Mouse (Mus musculus): Measurements from ENCODE around the gene Pten. TPM values are rescaled to one million over a fixed set of nuclear protein-coding genes. Genes with fewer than 3 reads are reported as not detected.

The Pten gene
- polyA plus RNA-seq, 1 experiment = 60.7 TPM

GRCm38 (mm10) chr19:32720319-32720718 is 37.0 kb upstream of the Pten start:
- H3K4me1 ChIP-seq (ENCODE audit: control insufficient read depth, insufficient read depth, low read length) = no peaks in the 10 kb centered on the region
- no peak overlapping the region for H3K27ac ChIP-seq (ENCODE audit: insufficient read depth, low read length)
- TF ChIP-seq POLR2A (IDR thresholded peaks at IDR 0.05; ENCODE audit: extremely low read depth, insufficient read depth, low read length) (no peak), CTCF (IDR thresholded peaks at IDR 0.05; ENCODE audit: extremely low read depth, insufficient read depth, low read length) (no peak)
- no peak overlapping the region for H3K4me3 ChIP-seq (ENCODE audit: insufficient read depth, low read length)

- H3K4me1 ChIP-seq (ENCODE audit: control insufficient read depth, insufficient read depth, low read length) = no peaks in the 10 kb centered on the region
- TF ChIP-seq POLR2A (IDR thresholded peaks at IDR 0.05; ENCODE audit: extremely low read depth, insufficient read depth, low read length) (no peak), CTCF (IDR thresholded peaks at IDR 0.05; ENCODE audit: extremely low read depth, insufficient read depth, low read length) (no peak)
- no peak overlapping the region for H3K27ac ChIP-seq (ENCODE audit: insufficient read depth, low read length)
- H3K4me3 ChIP-seq (ENCODE audit: insufficient read depth, low read length) = no peak overlapping the region
These were observed 33.5 kb upstream of the Pten start for GRCm38 (mm10) chr19:32723817-32724216.

GRCm38 (mm10) chr19:32726451-32727325 is 30.6 kb upstream of the Pten start:
- TF ChIP-seq CTCF (IDR thresholded peaks at IDR 0.05; ENCODE audit: extremely low read depth, insufficient read depth, low read length) = no peak
- TF ChIP-seq POLR2A (IDR thresholded peaks at IDR 0.05; ENCODE audit: extremely low read depth, insufficient read depth, low read length) = no peak
- no peaks in the 10 kb centered on the region for H3K4me1 ChIP-seq (ENCODE audit: control insufficient read depth, insufficient read depth, low read length)
- no peak overlapping the region for H3K4me3 ChIP-seq (ENCODE audit: insufficient read depth, low read length)
- no peak overlapping the region for H3K27ac ChIP-seq (ENCODE audit: insufficient read depth, low read length)

- Histone ChIP-seq H3K4me3 (ENCODE audit: insufficient read depth, low read length) (no peak overlapping the region), H3K27ac (ENCODE audit: insufficient read depth, low read length) (no peak overlapping the region), H3K4me1 (ENCODE audit: control insufficient read depth, insufficient read depth, low read length) (no peaks in the 10 kb centered on the region)
- TF ChIP-seq POLR2A (IDR thresholded peaks at IDR 0.05; ENCODE audit: extremely low read depth, insufficient read depth, low read length) (no peak), CTCF (IDR thresholded peaks at IDR 0.05; ENCODE audit: extremely low read depth, insufficient read depth, low read length) (no peak)
These were observed 27.5 kb upstream of the Pten start for GRCm38 (mm10) chr19:32729785-32730184.

- TF ChIP-seq POLR2A (IDR thresholded peaks at IDR 0.05; ENCODE audit: extremely low read depth, insufficient read depth, low read length) (no peak), CTCF (IDR thresholded peaks at IDR 0.05; ENCODE audit: extremely low read depth, insufficient read depth, low read length) (no peak)
- no peak overlapping the region for H3K27ac ChIP-seq (ENCODE audit: insufficient read depth, low read length)
- H3K4me1 ChIP-seq (ENCODE audit: control insufficient read depth, insufficient read depth, low read length) = no peaks in the 10 kb centered on the region
- H3K4me3 ChIP-seq (ENCODE audit: insufficient read depth, low read length) = no peak overlapping the region
These were observed 24.4 kb upstream of the Pten start for GRCm38 (mm10) chr19:32732922-32733321.

- no peak for TF ChIP-seq CTCF (IDR thresholded peaks at IDR 0.05; ENCODE audit: extremely low read depth, insufficient read depth, low read length)
- no peak for TF ChIP-seq POLR2A (IDR thresholded peaks at IDR 0.05; ENCODE audit: extremely low read depth, insufficient read depth, low read length)
- H3K4me3 ChIP-seq (ENCODE audit: insufficient read depth, low read length) = no peak overlapping the region
- H3K4me1 ChIP-seq (ENCODE audit: control insufficient read depth, insufficient read depth, low read length) = no peaks in the 10 kb centered on the region
- H3K27ac ChIP-seq (ENCODE audit: insufficient read depth, low read length) = no peak overlapping the region
These were observed 19.5 kb upstream of the Pten start for GRCm38 (mm10) chr19:32737844-32738243.

- Histone ChIP-seq H3K27ac (ENCODE audit: insufficient read depth, low read length) (no peak within 1 kb of the TSS), H3K4me3 (ENCODE audit: insufficient read depth, low read length) (no peak within 1 kb of the TSS), H3K4me1 (ENCODE audit: control insufficient read depth, insufficient read depth, low read length) (no peaks in the 10 kb centered on the region)
- TF ChIP-seq CTCF (IDR thresholded peaks at IDR 0.05; ENCODE audit: extremely low read depth, insufficient read depth, low read length) (no peak), POLR2A (IDR thresholded peaks at IDR 0.05; ENCODE audit: extremely low read depth, insufficient read depth, low read length) (no peak)
These were observed 17.6 kb upstream of the Pten start, which contains the start of gene Atad1 for GRCm38 (mm10) chr19:32739686-32740085. TSS of gene Atad1 (minus strand) at chr19:32739786.

GRCm38 (mm10) chr19:32740641-32741345 is 16.5 kb upstream of the Pten start:
- Histone ChIP-seq H3K4me3 (ENCODE audit: insufficient read depth, low read length) (no peak overlapping the region), H3K27ac (ENCODE audit: insufficient read depth, low read length) (no peak overlapping the region), H3K4me1 (ENCODE audit: control insufficient read depth, insufficient read depth, low read length) (no peaks in the 10 kb centered on the region)
- no peak for TF ChIP-seq POLR2A (IDR thresholded peaks at IDR 0.05; ENCODE audit: extremely low read depth, insufficient read depth, low read length)
- no peak for TF ChIP-seq CTCF (IDR thresholded peaks at IDR 0.05; ENCODE audit: extremely low read depth, insufficient read depth, low read length)

- H3K27ac ChIP-seq (ENCODE audit: insufficient read depth, low read length) = no peak overlapping the region
- no peak overlapping the region for H3K4me3 ChIP-seq (ENCODE audit: insufficient read depth, low read length)
- no peaks in the 10 kb centered on the region for H3K4me1 ChIP-seq (ENCODE audit: control insufficient read depth, insufficient read depth, low read length)
- no peak for TF ChIP-seq POLR2A (IDR thresholded peaks at IDR 0.05; ENCODE audit: extremely low read depth, insufficient read depth, low read length)
- peak; percentile 59 for TF ChIP-seq CTCF (IDR thresholded peaks at IDR 0.05; ENCODE audit: extremely low read depth, insufficient read depth, low read length)
These were observed 7.9 kb upstream of the Pten start for GRCm38 (mm10) chr19:32749425-32749824.

All from cortical plate, adult 2 months (tissue).